Mouse (Mus musculus) hindbrain, embryonic 14.5 days (tissue): Measurements from ENCODE around the gene Epha4. TPM values are rescaled to one million over a fixed set of nuclear protein-coding genes. Genes with fewer than 3 reads are reported as not detected.

Source experiments
- ATAC-seq: fragments of 200-750 bp; cut with Nextera tagmentation; 2 replicates; pipeline ENCODE4 v1.8.0; 2017; ENCODE audit warnings: moderate number of reproducible peaks, mild to moderate bottlenecking, moderate TSS enrichment, moderate library complexity; ENCODE audit not compliant: low FRiP score
- DNase-seq: peaks from one replicate; pipeline ENCODE4 v3.0.0-alpha.2; 2015; ENCODE audit warnings: low spot score
- H3K27ac ChIP-seq: fragments of 300-500 bp; sonication (generic); 2 replicates; pipeline ENCODE4 v1.5.1; 2014; ENCODE audit warnings: mild to moderate bottlenecking, moderate library complexity
- H3K27me3 ChIP-seq: fragments of 300-500 bp; sonication (generic); 2 replicates; pipeline ENCODE4 v1.6.1; 2014; ENCODE audit warnings: mild to moderate bottlenecking, low read length, mixed read lengths; ENCODE audit not compliant: control insufficient read depth, insufficient read depth
- H3K36me3 ChIP-seq: fragments of 300-500 bp; sonication (generic); replicated peaks from 2 replicates; pipeline ENCODE4 v1.6.1; 2014; ENCODE audit not compliant: control insufficient read depth, insufficient read depth
- H3K4me1 ChIP-seq: fragments of 300-500 bp; sonication (generic); replicated peaks from 2 replicates; pipeline ENCODE4 v1.6.1; 2014; ENCODE audit warnings: antibody characterized with exemption, low read length, mixed read lengths; ENCODE audit not compliant: control insufficient read depth, insufficient read depth
- H3K4me2 ChIP-seq: fragments of 300-500 bp; sonication (generic); replicated peaks from 2 replicates; pipeline ENCODE4 v1.6.1; 2014; ENCODE audit warnings: mild to moderate bottlenecking, moderate library complexity
- H3K4me3 ChIP-seq: fragments of 300-500 bp; sonication (generic); replicated peaks from 2 replicates; pipeline ENCODE4 v1.5.1; 2014; ENCODE audit warnings: mild to moderate bottlenecking, low read length
- H3K9ac ChIP-seq: fragments of 300-500 bp; sonication (generic); 2 replicates; pipeline ENCODE4 v1.6.1; 2014
- H3K9me3 ChIP-seq: fragments of 300-500 bp; sonication (generic); 2 replicates; pipeline ENCODE4 v1.6.1; 2016; ENCODE audit warnings: low read length; ENCODE audit not compliant: control insufficient read depth
- WGBS: fragments of 180-500 bp; shearing (Covaris S2); extraction: QIAGEN DNeasy Blood & Tissue Kit; methylation state at CpG from one replicate; pipeline ENCODE4 v1.1.7; 2014; 5-methylcytosine and 5-hydroxymethylcytosine counted together
- polyA plus RNA-seq: library from polyadenylated mRNA; unstranded; fragments of >200 nt; fragmentation: Nextera tagmentation; extraction: Ambion mirVana; gene quantifications from 2 replicates; pipeline ENCODE4 v1.2.1, GENCODE M21; 2014

The Epha4 gene
- polyA plus RNA-seq, 1 experiment from 2014 or later, result 49.3 TPM

GRCm38 (mm10) chr1:77433148-77433547, 81.7 kb downstream of the Epha4 start:
- no peaks in the 10 kb centered on the region for H3K36me3 ChIP-seq
- no peak overlapping the region for H3K4me3 ChIP-seq
- H3K4me2 ChIP-seq, result no peak overlapping the region
- ATAC-seq (no peak), DNase-seq (no peak)
- H3K27ac ChIP-seq, result no peak overlapping the region
- 100% methylated on average over 3 of the region's 3 CpGs for WGBS
- H3K4me1 ChIP-seq, result peaks cover 12% of the 10 kb centered on the region
- no peak overlapping the region for H3K9ac ChIP-seq
- no peaks in the 10 kb centered on the region for H3K27me3 ChIP-seq
- H3K9me3 ChIP-seq, result no peaks in the 10 kb centered on the region

DNA sequence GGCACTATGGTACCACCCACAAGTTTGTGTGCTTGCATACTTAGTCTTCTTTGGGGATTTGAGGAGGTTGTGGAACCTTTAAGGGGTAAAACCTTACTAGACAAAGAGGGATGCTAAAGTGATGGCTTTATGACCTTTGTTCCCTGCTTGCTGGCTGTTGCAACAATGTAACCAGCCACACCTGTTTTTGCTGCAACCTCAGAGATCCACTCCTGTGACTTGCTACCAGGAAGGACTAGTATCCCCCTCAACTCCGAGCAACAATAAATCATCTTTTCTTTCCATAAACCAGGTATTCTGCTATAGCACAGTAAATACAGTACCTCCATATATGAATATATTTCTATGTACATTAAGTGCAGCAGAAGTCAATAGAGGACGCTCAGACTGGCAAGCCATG, 82.4 kb downstream of the Epha4 start:
- ATAC-seq, result no peak
- no peak for DNase-seq
- no peaks in the 10 kb centered on the region for H3K9me3 ChIP-seq
- H3K4me3 ChIP-seq, result no peak overlapping the region
- H3K27me3 ChIP-seq, result no peaks in the 10 kb centered on the region
- no peaks in the 10 kb centered on the region for H3K36me3 ChIP-seq
- H3K27ac ChIP-seq, result no peak overlapping the region
- 91% methylated on average over 2 of the region's 2 CpGs for WGBS
- H3K9ac ChIP-seq, result no peak overlapping the region
- H3K4me2 ChIP-seq, result no peak overlapping the region
- H3K4me1 ChIP-seq, result peaks cover 8% of the 10 kb centered on the region

DNA sequence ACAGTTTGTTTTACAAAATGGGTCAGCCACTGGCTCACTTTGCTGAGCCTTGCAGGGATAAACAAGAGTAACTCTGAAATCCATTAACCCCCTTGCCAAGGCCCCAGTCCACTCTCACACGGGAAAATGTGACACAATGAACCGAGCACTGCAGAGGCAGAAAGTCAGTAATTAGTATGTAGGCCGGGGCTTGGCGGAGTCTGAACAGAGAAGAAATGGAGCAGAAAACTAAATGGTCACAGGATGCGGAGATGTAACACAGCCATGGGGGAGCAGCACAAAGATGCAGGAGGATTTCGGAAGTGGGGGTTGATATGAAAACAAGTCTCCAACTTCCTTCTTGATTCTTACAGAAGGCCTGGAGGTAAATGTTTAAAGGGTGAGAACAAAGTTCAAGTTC, 85.7 kb downstream of the Epha4 start:
- Histone ChIP-seq H3K4me3 (no peak overlapping the region), H3K4me1 (peaks cover 7% of the 10 kb centered on the region), H3K36me3 (peaks cover 11% of the 10 kb centered on the region; the same call in 1 of the 2 replicates), H3K9ac (no peak overlapping the region), H3K9me3 (no peaks in the 10 kb centered on the region), H3K27me3 (no peaks in the 10 kb centered on the region), H3K27ac (no peak overlapping the region), H3K4me2 (no peak overlapping the region)
- WGBS, result 40% methylated on average over 6 of the region's 6 CpGs
- ATAC-seq (peak; percentile 57; the same call in 1 of the 2 replicates), DNase-seq (no peak)

GRCm38 (mm10) chr1:77426956-77427355, 87.9 kb downstream of the Epha4 start:
- H3K4me2 ChIP-seq, result no peak overlapping the region
- DNase-seq (no peak), ATAC-seq (no peak)
- H3K36me3 ChIP-seq, result peaks cover 11% of the 10 kb centered on the region; the same call in 1 of the 2 replicates
- H3K9ac ChIP-seq, result no peak overlapping the region
- H3K4me1 ChIP-seq, result peaks cover 18% of the 10 kb centered on the region
- no peak overlapping the region for H3K4me3 ChIP-seq
- WGBS, result 65% methylated on average over 6 of the region's 6 CpGs
- H3K27ac ChIP-seq, result 0 out of 2 replicates have a peak overlapping the region, but pooled peaks have one; percentile 38
- no peaks in the 10 kb centered on the region for H3K27me3 ChIP-seq
- H3K9me3 ChIP-seq, result no peaks in the 10 kb centered on the region

GRCm38 (mm10) chr1:77425171-77425570, 89.7 kb downstream of the Epha4 start:
- Histone ChIP-seq H3K4me3 (no peak overlapping the region), H3K4me1 (peaks cover 18% of the 10 kb centered on the region), H3K27ac (no peak overlapping the region), H3K4me2 (no peak overlapping the region), H3K36me3 (peaks cover 11% of the 10 kb centered on the region; the same call in 1 of the 2 replicates), H3K9ac (no peak overlapping the region), H3K9me3 (no peaks in the 10 kb centered on the region), H3K27me3 (no peaks in the 10 kb centered on the region)
- no peak for ATAC-seq
- no peak for DNase-seq
- 85% methylated on average over 3 of the region's 3 CpGs for WGBS

- WGBS, result 90% methylated on average over 3 of the region's 3 CpGs
- DNase-seq (no peak), ATAC-seq (no peak)
- Histone ChIP-seq H3K9me3 (no peaks in the 10 kb centered on the region), H3K9ac (no peak overlapping the region), H3K27ac (no peak overlapping the region), H3K4me2 (no peak overlapping the region), H3K4me3 (no peak overlapping the region), H3K36me3 (0 out of 2 replicates have a peak, but pooled peaks cover 5% of the 10 kb centered on the region), H3K27me3 (no peaks in the 10 kb centered on the region), H3K4me1 (peaks cover 22% of the 10 kb centered on the region; the same call in 1 of the 2 replicates)
These were observed 93.8 kb downstream of the Epha4 start for GRCm38 (mm10) chr1:77421081-77421480.

GRCm38 (mm10) chr1:77420348-77420747, 94.5 kb downstream of the Epha4 start:
- no peak for ATAC-seq
- Histone ChIP-seq H3K27ac (no peak overlapping the region), H3K9ac (no peak overlapping the region), H3K9me3 (no peaks in the 10 kb centered on the region), H3K27me3 (no peaks in the 10 kb centered on the region), H3K4me2 (no peak overlapping the region), H3K36me3 (no peaks in the 10 kb centered on the region), H3K4me1 (peaks cover 27% of the 10 kb centered on the region; the same call in 1 of the 2 replicates), H3K4me3 (no peak overlapping the region)
- 58% methylated on average over 2 of the region's 2 CpGs for WGBS
- no peak for DNase-seq

DNA sequence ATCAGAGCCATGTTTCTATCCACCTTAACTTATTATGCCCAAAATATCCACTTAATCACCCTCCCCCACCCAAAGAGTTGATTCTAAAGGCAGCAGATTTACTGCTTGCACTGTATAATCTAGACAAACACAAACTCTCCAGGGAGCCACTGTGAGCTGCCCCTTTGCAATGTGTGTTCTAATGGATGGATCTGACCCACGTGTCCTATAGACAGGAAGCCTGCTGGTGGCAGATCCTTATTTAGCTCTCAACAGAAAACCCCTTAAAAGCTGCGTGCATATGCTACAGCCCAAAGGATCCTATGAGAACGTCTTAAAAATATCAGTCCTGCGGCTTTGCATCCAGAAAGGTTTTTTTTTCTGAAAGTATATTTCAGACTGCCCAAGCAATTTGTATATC, 98.0 kb downstream of the Epha4 start:
- H3K4me1 ChIP-seq, result peaks cover 23% of the 10 kb centered on the region; the same call in 1 of the 2 replicates
- H3K9ac ChIP-seq, result no peak overlapping the region
- 48% methylated on average over 4 of the region's 4 CpGs for WGBS
- no peak overlapping the region for H3K4me2 ChIP-seq
- ATAC-seq (no peak), DNase-seq (no peak)
- no peak overlapping the region for H3K27ac ChIP-seq
- no peaks in the 10 kb centered on the region for H3K9me3 ChIP-seq
- no peak overlapping the region for H3K4me3 ChIP-seq
- no peaks in the 10 kb centered on the region for H3K36me3 ChIP-seq
- H3K27me3 ChIP-seq, result no peaks in the 10 kb centered on the region

- Histone ChIP-seq H3K27me3 (no peaks in the 10 kb centered on the region), H3K9ac (0 out of 2 replicates have a peak overlapping the region, but pooled peaks have one; percentile 16), H3K36me3 (no peaks in the 10 kb centered on the region), H3K4me3 (no peak overlapping the region), H3K27ac (peak overlapping the region; percentile 43; the same call in 1 of the 2 replicates), H3K4me1 (peaks cover 20% of the 10 kb centered on the region; the same call in 1 of the 2 replicates), H3K4me2 (no peak overlapping the region), H3K9me3 (no peaks in the 10 kb centered on the region)
- 31% methylated on average over 9 of the region's 9 CpGs for WGBS
- DNase-seq, result no peak
- no peak for ATAC-seq
These were observed 101.8 kb downstream of the Epha4 start for GRCm38 (mm10) chr1:77412871-77413669.
